Mouse (Mus musculus) lung, postnatal 0 days (tissue): ENCODE measurements around the gene Them4. TPM values are rescaled to one million over a fixed set of nuclear protein-coding genes. Genes with fewer than 3 reads are reported as not detected.

Experiments used
- ATAC-seq: fragments of 200-750 bp; cut with Nextera tagmentation; 2 replicates; pipeline ENCODE4 v1.8.0; 2017; ENCODE audit warnings: moderate library complexity
- DNase-seq: peaks from one replicate; pipeline ENCODE4 v3.0.0-alpha.2; 2016; ENCODE audit warnings: low spot score
- H3K27ac ChIP-seq: fragments of 300-500 bp; sonication (generic); 2 replicates; pipeline ENCODE4 v1.5.1; 2014; ENCODE audit warnings: antibody characterized with exemption, mild to moderate bottlenecking, low read length, mixed read lengths
- H3K27me3 ChIP-seq: fragments of 300-500 bp; sonication (generic); replicated peaks from 2 replicates; pipeline ENCODE4 v1.6.1; 2014; ENCODE audit warnings: low read length, mixed read lengths; ENCODE audit not compliant: insufficient read depth
- H3K36me3 ChIP-seq: fragments of 300-500 bp; sonication (generic); 2 replicates; pipeline ENCODE4 v1.6.1; 2014; ENCODE audit warnings: low read length, mixed read lengths; ENCODE audit not compliant: insufficient read depth
- H3K4me1 ChIP-seq: fragments of 300-500 bp; sonication (generic); 2 replicates; pipeline ENCODE4 v1.6.1; 2014; ENCODE audit warnings: antibody characterized with exemption, low read depth, low read length, mixed read lengths; ENCODE audit not compliant: insufficient read depth
- H3K4me2 ChIP-seq: fragments of 300-500 bp; sonication (generic); replicated peaks from 2 replicates; pipeline ENCODE4 v1.6.1; 2014; ENCODE audit warnings: low read depth, mild to moderate bottlenecking, low read length, moderate library complexity, mixed read lengths
- H3K4me3 ChIP-seq: fragments of 300-500 bp; sonication (generic); 2 replicates; pipeline ENCODE4 v1.5.1; 2014; ENCODE audit warnings: low read depth, low read length
- H3K9ac ChIP-seq: fragments of 300-500 bp; sonication (generic); replicated peaks from 2 replicates; pipeline ENCODE4 v1.6.1; 2014; ENCODE audit warnings: low read depth, mild to moderate bottlenecking
- H3K9me3 ChIP-seq: fragments of 300-500 bp; sonication (generic); 2 replicates; pipeline ENCODE4 v1.6.1; 2016; ENCODE audit warnings: low read length, mixed read lengths
- CTCF ChIP-seq: IDR thresholded peaks from 2 replicates; pipeline ENCODE4 v1.5.1; 2016; ENCODE audit warnings: antibody characterized with exemption, mild to moderate bottlenecking
- EP300 ChIP-seq: IDR thresholded peaks from 2 replicates; pipeline ENCODE4 v1.6.1; 2016; ENCODE audit warnings: antibody characterized with exemption, mild to moderate bottlenecking, control low read depth
- WGBS: fragments of 180-500 bp; shearing (Covaris S2); extraction: QIAGEN DNeasy Blood & Tissue Kit; methylation state at CpG from one replicate; pipeline ENCODE4 v1.1.7; 2014; 5-methylcytosine and 5-hydroxymethylcytosine counted together
- polyA plus RNA-seq: library from polyadenylated mRNA; unstranded; fragments of >200 nt; fragmentation: Nextera tagmentation; extraction: Ambion mirVana; gene quantifications from 2 replicates; pipeline ENCODE4 v1.2.1, GENCODE M21; 2015

The Them4 gene
- polyA plus RNA-seq, 1 experiment from 2014 or later: 7.7 TPM

- ATAC-seq (no peak), DNase-seq (no peak)
- Histone ChIP-seq H3K4me3 (peak overlapping the region; percentile 63), H3K9ac (peak overlapping the region; percentile 51), H3K4me1 (no peaks in the 10 kb centered on the region), H3K27me3 (no peaks in the 10 kb centered on the region), H3K27ac (peak overlapping the region; percentile 80), H3K9me3 (no peaks in the 10 kb centered on the region), H3K36me3 (no peaks in the 10 kb centered on the region), H3K4me2 (peak overlapping the region; percentile 65)
- WGBS: 35% methylated on average over 7 of the region's 7 CpGs
- no peak for TF ChIP-seq CTCF
- TF ChIP-seq EP300: no peak
Observed at GRCm38 (mm10) chr3:94310491-94310890, 602 bp downstream of the Them4 start.

DNA sequence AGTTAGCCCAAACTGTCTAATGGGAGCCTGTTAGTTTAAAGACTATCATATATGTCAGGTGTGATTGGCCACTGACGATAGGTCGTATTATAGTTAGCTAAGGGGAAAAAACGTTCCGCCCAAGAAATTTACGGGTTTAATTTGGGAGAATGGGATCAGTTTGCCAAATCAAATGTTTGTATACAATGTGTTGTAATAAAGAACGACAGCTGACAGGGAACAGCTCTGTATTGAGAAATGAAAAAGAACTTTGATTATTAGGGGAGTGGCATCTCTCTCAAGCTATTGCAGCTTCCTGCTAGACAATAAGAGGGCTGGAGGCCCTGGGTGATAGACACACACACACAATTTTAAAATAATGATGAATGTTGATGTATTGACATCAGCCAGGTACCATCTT lies 1.0 kb downstream of the Them4 start:
- Histone ChIP-seq H3K4me3 (peak overlapping the region; percentile 63; the same call in 1 of the 2 replicates), H3K9ac (no peak overlapping the region), H3K27ac (no peak overlapping the region), H3K27me3 (no peaks in the 10 kb centered on the region), H3K4me1 (no peaks in the 10 kb centered on the region), H3K4me2 (peak overlapping the region; percentile 65; the same call in 1 of the 2 replicates), H3K9me3 (no peaks in the 10 kb centered on the region), H3K36me3 (no peaks in the 10 kb centered on the region)
- ATAC-seq: no peak
- DNase-seq: peak; percentile 27
- no peak for TF ChIP-seq EP300
- 63% methylated on average over 6 of the region's 6 CpGs for WGBS

GRCm38 (mm10) chr3:94311376-94311775 lies 1.5 kb downstream of the Them4 start:
- DNase-seq (no peak), ATAC-seq (no peak)
- Histone ChIP-seq H3K4me3 (no peak overlapping the region), H3K4me2 (no peak overlapping the region), H3K9me3 (no peaks in the 10 kb centered on the region), H3K27ac (no peak overlapping the region), H3K9ac (no peak overlapping the region), H3K4me1 (no peaks in the 10 kb centered on the region), H3K36me3 (no peaks in the 10 kb centered on the region), H3K27me3 (no peaks in the 10 kb centered on the region)
- WGBS: 85% methylated on average over 4 of the region's 4 CpGs
- TF ChIP-seq CTCF (no peak), EP300 (no peak)

GRCm38 (mm10) chr3:94328681-94329080 lies 18.8 kb downstream of the Them4 start:
- H3K4me3 ChIP-seq: no peak overlapping the region
- DNase-seq: peak; percentile 18
- H3K4me1 ChIP-seq: no peaks in the 10 kb centered on the region
- peaks cover 4% of the 10 kb centered on the region; the same call in 1 of the 2 replicates for H3K36me3 ChIP-seq
- no peak overlapping the region for H3K27ac ChIP-seq
- 47% methylated on average over 3 of the region's 3 CpGs for WGBS
- no peak overlapping the region for H3K4me2 ChIP-seq
- no peak overlapping the region for H3K9ac ChIP-seq
- H3K9me3 ChIP-seq: no peaks in the 10 kb centered on the region
- no peaks in the 10 kb centered on the region for H3K27me3 ChIP-seq
- ATAC-seq: no peak
- TF ChIP-seq EP300 (no peak), CTCF (peak; percentile 61)

DNA sequence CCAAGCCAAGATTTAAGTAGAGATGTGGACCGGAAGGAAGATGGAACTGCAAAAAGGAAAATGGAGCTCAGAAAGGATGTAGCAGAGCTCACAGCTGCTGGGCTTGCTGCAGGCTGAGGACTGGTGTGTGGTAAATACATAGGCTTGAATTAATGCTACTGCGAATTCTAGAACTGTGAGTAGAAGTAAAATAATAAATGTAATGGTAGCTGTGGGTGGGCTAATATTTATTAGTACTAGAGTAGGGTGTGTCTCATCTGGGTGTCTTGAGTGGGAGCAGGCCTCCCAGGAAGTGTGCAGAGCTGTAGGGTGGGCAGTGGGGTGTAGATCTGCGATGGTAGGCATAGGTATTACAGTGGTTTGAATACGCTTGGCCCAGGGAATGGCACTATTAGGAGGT lies 24.6 kb downstream of the Them4 start:
- WGBS: 84% methylated on average over 4 of the region's 4 CpGs

GRCm38 (mm10) chr3:94338522-94338921 lies 28.6 kb downstream of the Them4 start:
- Histone ChIP-seq H3K27ac (no peak overlapping the region), H3K9ac (no peak overlapping the region), H3K4me3 (no peak overlapping the region), H3K9me3 (no peaks in the 10 kb centered on the region), H3K27me3 (no peaks in the 10 kb centered on the region), H3K4me1 (no peaks in the 10 kb centered on the region), H3K4me2 (no peak overlapping the region), H3K36me3 (no peaks in the 10 kb centered on the region)
- ATAC-seq (peak; percentile 40), DNase-seq (peak; percentile 54)
- WGBS: 68% methylated on average over 3 of the region's 3 CpGs
- no peak for TF ChIP-seq CTCF
- peak; percentile 56 for TF ChIP-seq EP300

More for the DNA sequence above, 24.6 kb downstream of the Them4 start:
- no peaks in the 10 kb centered on the region for H3K36me3 ChIP-seq
- no peak overlapping the region for H3K27ac ChIP-seq
- no peaks in the 10 kb centered on the region for H3K27me3 ChIP-seq
- DNase-seq: no peak
- no peak overlapping the region for H3K4me3 ChIP-seq
- TF ChIP-seq CTCF (no peak), EP300 (no peak)
- H3K9me3 ChIP-seq: no peaks in the 10 kb centered on the region
- no peak for ATAC-seq
- no peak overlapping the region for H3K9ac ChIP-seq
- no peak overlapping the region for H3K4me2 ChIP-seq
- H3K4me1 ChIP-seq: no peaks in the 10 kb centered on the region

- no peak within 1 kb of the TSS for H3K9ac ChIP-seq
- no peaks in the 10 kb centered on the region for H3K36me3 ChIP-seq
- H3K4me3 ChIP-seq: no peak within 1 kb of the TSS
- no peak within 1 kb of the TSS for H3K27ac ChIP-seq
- DNase-seq: peak; percentile 39
- H3K27me3 ChIP-seq: no peaks in the 10 kb centered on the region
- ATAC-seq: peak; percentile 70
- no peaks in the 10 kb centered on the region for H3K4me1 ChIP-seq
- 20% methylated on average over 3 of the region's 3 CpGs for WGBS
- no peaks in the 10 kb centered on the region for H3K9me3 ChIP-seq
- TF ChIP-seq EP300: no peak
- no peak for TF ChIP-seq CTCF
- no peak within 1 kb of the TSS for H3K4me2 ChIP-seq
Observed at GRCm38 (mm10) chr3:94341959-94342422, 32.1 kb downstream of the Them4 start, which contains the start of gene Them5. Gene Them5, plus strand, starts transcription at chr3:94342099.
